Mouse (Mus musculus) macrophage (primary cell): Measurements from ENCODE around the gene Eif4g1. TPM values are rescaled to one million over a fixed set of nuclear protein-coding genes. Genes with fewer than 3 reads are reported as not detected.

Source experiments
- H3K27ac ChIP-seq: fragments of 350-480 bp; formaldehyde crosslinking; 2 replicates; pipeline ENCODE4 v1.9.0; 2021
- H3K36me3 ChIP-seq: fragments of 350-480 bp; formaldehyde crosslinking; 2 replicates; pipeline ENCODE4 v1.9.0; 2021; ENCODE audit errors: inconsistent target
- H3K4me3 ChIP-seq: fragments of 350-480 bp; formaldehyde crosslinking; 2 replicates; pipeline ENCODE4 v1.9.0; 2021; ENCODE audit errors: inconsistent target
- H3K79me2 ChIP-seq: fragments of 350-480 bp; formaldehyde crosslinking; 2 replicates; pipeline ENCODE4 v1.9.0; 2021; ENCODE audit errors: inconsistent target
- WGBS: methylation state at CpG from one replicate; pipeline ENCODE4 v1.1.7; 2026; ENCODE audit warnings: inconsistent platforms; ENCODE audit not compliant: missing documents; 5-methylcytosine and 5-hydroxymethylcytosine counted together
- polyA plus RNA-seq: library from polyadenylated mRNA; stranded (reverse); fragments of 250-400 nt; gene quantifications from 3 replicates; pipeline ENCODE4 v1.2.4, GENCODE M21; 2018; ENCODE audit warnings: inconsistent platforms

The Eif4g1 gene
- polyA plus RNA-seq, 1 experiment from 2014 or later = 165 TPM

- H3K36me3 ChIP-seq = no peaks in the 10 kb centered on the region
- no peak overlapping the region for H3K4me3 ChIP-seq
- WGBS = 77% methylated on average over 5 of the region's 5 CpGs
- H3K79me2 ChIP-seq = no peaks in the 10 kb centered on the region
- H3K27ac ChIP-seq = no peak overlapping the region
Measured at GRCm38 (mm10) chr16:20735651-20736050, 67.5 kb downstream of the Eif4g1 start.

- Histone ChIP-seq H3K27ac (no peak overlapping the region), H3K36me3 (no peaks in the 10 kb centered on the region), H3K4me3 (no peak overlapping the region), H3K79me2 (no peaks in the 10 kb centered on the region)
- WGBS = 87% methylated on average over 7 of the region's 7 CpGs
Measured at GRCm38 (mm10) chr16:20736168-20736567, 68.1 kb downstream of the Eif4g1 start.

- WGBS = 87% methylated on average over 5 of the region's 5 CpGs
- Histone ChIP-seq H3K79me2 (no peaks in the 10 kb centered on the region), H3K27ac (no peak overlapping the region), H3K4me3 (no peak overlapping the region), H3K36me3 (no peaks in the 10 kb centered on the region)
Measured at GRCm38 (mm10) chr16:20736823-20737222, 68.7 kb downstream of the Eif4g1 start.

- Histone ChIP-seq H3K36me3 (no peaks in the 10 kb centered on the region), H3K4me3 (no peak overlapping the region), H3K27ac (no peak overlapping the region), H3K79me2 (no peaks in the 10 kb centered on the region)
- 93% methylated on average over 9 of the region's 9 CpGs for WGBS
Measured at GRCm38 (mm10) chr16:20739845-20740244, 71.7 kb downstream of the Eif4g1 start.

Other genes starting within 250 kb of the Eif4g1 start
- 40.1 to 90.8 TPM (median 40.2 TPM) in 3 replicates for gene Abcc5, start 241.9 kb upstream of the Eif4g1 start, polyA plus RNA-seq
- 25.2 to 45.4 TPM (median 30.4 TPM) in 3 replicates for gene Eif2b5, start 169.5 kb upstream of the Eif4g1 start, polyA plus RNA-seq
- 10.4 to 15.3 TPM (median 12.1 TPM) in 3 replicates for gene Dvl3, start 151.3 kb upstream of the Eif4g1 start, polyA plus RNA-seq
- 675 to 1,015 TPM (median 722 TPM) in 3 replicates for gene Ap2m1, start 132.8 kb upstream of the Eif4g1 start, polyA plus RNA-seq
- gene Abcf3, start 119.7 kb upstream of the Eif4g1 start, polyA plus RNA-seq = 27.6 to 31.0 TPM (median 28.9 TPM) in 3 replicates
- not detected in 3 replicates for gene Vwa5b2, start 78.8 kb upstream of the Eif4g1 start, polyA plus RNA-seq
- 3.9 to 18.7 TPM (median 11.9 TPM) in 3 replicates for gene Eef1akmt4, start 56.7 kb upstream of the Eif4g1 start, polyA plus RNA-seq
- gene Gm49333, start 56.7 kb upstream of the Eif4g1 start, polyA plus RNA-seq = not detected in 3 replicates
- gene Alg3, start 56.6 kb upstream of the Eif4g1 start, polyA plus RNA-seq = 10.2 to 25.1 TPM (median 22.1 TPM) in 3 replicates
- 1.3 to 3.7 TPM (median 2.1 TPM) in 3 replicates for gene Camk2n2, start 47.0 kb upstream of the Eif4g1 start, polyA plus RNA-seq
- gene Ece2, start 38.5 kb upstream of the Eif4g1 start, polyA plus RNA-seq = 0.09 to 0.20 TPM in 2 of 3 replicates, not detected in the other
- gene Psmd2, start 16.7 kb upstream of the Eif4g1 start, polyA plus RNA-seq = 143 to 206 TPM (median 205 TPM) in 3 replicates
- gene Fam131a, start 24.9 kb downstream of the Eif4g1 start, polyA plus RNA-seq = 0.22 to 1.6 TPM (median 0.63 TPM) in 3 replicates
- 5.2 to 20.4 TPM (median 12.3 TPM) in 3 replicates for gene Polr2h, start 49.4 kb downstream of the Eif4g1 start, polyA plus RNA-seq
- 0.11 to 0.38 TPM (median 0.35 TPM) in 3 replicates for gene Clcn2, start 49.4 kb downstream of the Eif4g1 start, polyA plus RNA-seq
- gene Chrd, start 64.8 kb downstream of the Eif4g1 start, polyA plus RNA-seq = not detected in 3 replicates
- gene Thpo, start 66.2 kb downstream of the Eif4g1 start, polyA plus RNA-seq = not detected in 3 replicates